In genomic region chr10:81389801-81390677, GRCm38 (mm10) we compare ENCODE assay signal across 9 mouse cellular contexts. TPM values are rescaled to one million over a fixed set of nuclear protein-coding genes. Genes with fewer than 3 reads are reported as not detected.
DNase-seq lines count a peak whose midpoint lies in the region; ATAC-seq and TF ChIP-seq lines count a peak whose summit lies in the region.
"Had no signal": no experiment of that assay in that cellular context is flagged by ENCODE, and none has a peak within 500 bp of the region (broad histone marks: within the 10 kb centered on the region; RNA-seq: fewer than 3 reads in every experiment).

No protein-coding gene starts in this region.

- peak overlapping the region; percentile 1; the same call in 1 of the 2 replicates for H3K9ac ChIP-seq in heart, embryonic 16.5 days (ENCODE audit: low read length)
- peak overlapping the region; percentile 15; the same call in 1 of the 2 replicates for H3K9ac ChIP-seq in lung, embryonic 15.5 days

- no peaks in the 10 kb centered on the region for H3K9me3 ChIP-seq in E14TG2a.4 (ENCODE audit: low read length)
- H3K9me3 ChIP-seq in heart, embryonic 16.5 days (replicated peaks; ENCODE audit: control insufficient read depth, low read length): no peaks in the 10 kb centered on the region
- H3K9me3 ChIP-seq in lung, embryonic 15.5 days: no peaks in the 10 kb centered on the region

- peak; percentile 68 for ATAC-seq in heart, embryonic 16.5 days (replicated peaks; ENCODE audit: extremely low read depth, insufficient read depth, low FRiP score)
- ATAC-seq in lung, embryonic 15.5 days (ENCODE audit: borderline replicate concordance, extremely low read depth, low FRiP score, low TSS enrichment): peak; percentile 21; the same call in 1 of the 2 replicates

- no peak overlapping the region for H3K4me2 ChIP-seq in heart, embryonic 16.5 days (ENCODE audit: low read depth, low read length)
- H3K4me2 ChIP-seq in lung, embryonic 15.5 days: no peak overlapping the region

- no peak overlapping the region for H3K27ac ChIP-seq in embryonic fibroblast, embryonic 13.5 days (ENCODE audit: insufficient read depth, low read length)
- H3K27ac ChIP-seq in heart, embryonic 16.5 days (ENCODE audit: low read length): no peak overlapping the region
- peak overlapping the region; percentile 9; the same call in 1 of the 2 replicates for H3K27ac ChIP-seq in lung, embryonic 15.5 days
- H3K27ac ChIP-seq in olfactory bulb, adult 2 months (ENCODE audit: insufficient read depth, low read depth, low read length): no peak overlapping the region

- no peak for TF ChIP-seq POLR2A in embryonic fibroblast, embryonic 13.5 days (IDR thresholded peaks at IDR 0.05; ENCODE audit: low read depth, low read length)
- TF ChIP-seq POLR2A in olfactory bulb, adult 2 months (IDR thresholded peaks at IDR 0.05; ENCODE audit: insufficient read depth, low read depth, low read length): no peak

- H3K36me3 ChIP-seq in E14TG2a.4 (ENCODE audit: insufficient read depth, low read length): peaks cover 65% of the 10 kb centered on the region
- H3K36me3 ChIP-seq in heart, embryonic 16.5 days (ENCODE audit: control insufficient read depth, insufficient read depth): peaks cover 25% of the 10 kb centered on the region
- peaks cover 27% of the 10 kb centered on the region for H3K36me3 ChIP-seq in lung, embryonic 15.5 days

- H3K4me1 ChIP-seq in E14TG2a.4 (replicated peaks; ENCODE audit: low read depth, low read length): peaks cover 83% of the 10 kb centered on the region
- peaks cover 2% of the 10 kb centered on the region; the same call in 1 of the 2 replicates for H3K4me1 ChIP-seq in embryonic fibroblast, embryonic 13.5 days (ENCODE audit: control insufficient read depth, insufficient read depth, low read length)
- peaks cover 20% of the 10 kb centered on the region for H3K4me1 ChIP-seq in heart, embryonic 16.5 days (ENCODE audit: control insufficient read depth, insufficient read depth, low read length)
- peaks cover 38% of the 10 kb centered on the region for H3K4me1 ChIP-seq in lung, embryonic 15.5 days
- peaks cover 22% of the 10 kb centered on the region for H3K4me1 ChIP-seq in olfactory bulb, adult 2 months (ENCODE audit: control insufficient read depth, insufficient read depth, low read length)

- peak; percentile 89 for DNase-seq in adrenal gland, postnatal 14 days
- peak; percentile 81 for DNase-seq in kidney, postnatal 14 days
- peak; percentile 76 for DNase-seq in urinary bladder, postnatal 14 days (ENCODE audit: low spot score)

- H3K4me3 ChIP-seq in E14TG2a.4 (replicated peaks; ENCODE audit: low read length): peak overlapping the region; percentile 20; the same call in 1 of the 2 replicates
- H3K4me3 ChIP-seq in embryonic fibroblast, embryonic 13.5 days (ENCODE audit: insufficient read depth, low read length): no peak overlapping the region
- no peak overlapping the region for H3K4me3 ChIP-seq in heart, embryonic 16.5 days (ENCODE audit: low read length)
- H3K4me3 ChIP-seq in lung, embryonic 15.5 days: no peak overlapping the region
- H3K4me3 ChIP-seq in olfactory bulb, adult 2 months (ENCODE audit: insufficient read depth, low read depth, low read length): no peak overlapping the region

- H3K27me3 ChIP-seq in E14TG2a.4 (ENCODE audit: insufficient read depth, low read length): no peaks in the 10 kb centered on the region
- no peaks in the 10 kb centered on the region for H3K27me3 ChIP-seq in heart, embryonic 16.5 days (ENCODE audit: control insufficient read depth, insufficient read depth, low read length)
- H3K27me3 ChIP-seq in lung, embryonic 15.5 days: no peaks in the 10 kb centered on the region

- TF ChIP-seq CTCF in E14TG2a.4 (conservative IDR thresholded peaks at IDR 0.05; ENCODE audit: low read length): peak; percentile 98
- peak; percentile 74 for TF ChIP-seq CTCF in embryonic fibroblast, embryonic 13.5 days (IDR thresholded peaks at IDR 0.05; ENCODE audit: borderline replicate concordance, insufficient read depth, low read length)
- TF ChIP-seq CTCF in olfactory bulb, adult 2 months (IDR thresholded peaks at IDR 0.05; ENCODE audit: insufficient read depth, low read depth, low read length): peak; percentile 93

- WGBS in heart, embryonic 16.5 days: 55% methylated on average over 23 of the region's 23 CpGs
- 60% methylated on average over 23 of the region's 23 CpGs for WGBS in lung, embryonic 15.5 days
- 55% methylated on average over 23 of the region's 23 CpGs for WGBS in olfactory bulb, adult 2 months

RNA-seq across cellular contexts. Expression of gene Gm48552, which starts 1.2 kb away (rescaled TPM):
- 0.64 and 2.1 TPM in 2 replicates for total RNA-seq in adrenal gland, postnatal 14 days (2021)
- polyA plus RNA-seq in embryonic fibroblast, embryonic 13.5 days (2011; ENCODE audit: insufficient read length, low read depth, missing spikeins): 1.1 TPM in 1 of 2 replicates, not detected in the other
- 0.55 and 0.83 TPM in 2 replicates for polyA plus RNA-seq in heart, embryonic 16.5 days (2015; fragmentation: Nextera tagmentation; extraction: Ambion mirVana)
- 0.45 and 2.3 TPM in 2 replicates for polyA plus RNA-seq in lung, embryonic 15.5 days (2015; fragmentation: Nextera tagmentation; extraction: Ambion mirVana)
- polyA plus RNA-seq in olfactory bulb, adult 2 months (2012; ENCODE audit: insufficient read depth, insufficient read length, low replicate concordance, missing spikeins): not detected in 2 replicates

RNA-seq across cellular contexts. Expression of gene Smim24, which starts 2.8 kb away (rescaled TPM):
- 0.94 and 1.9 TPM in 2 replicates for total RNA-seq in adrenal gland, postnatal 14 days (2021)
- polyA plus RNA-seq in embryonic fibroblast, embryonic 13.5 days (2011; ENCODE audit: insufficient read length, low read depth, missing spikeins): 0.58 and 2.2 TPM in 2 replicates
- 5.0 and 9.2 TPM in 2 replicates for polyA plus RNA-seq in heart, embryonic 16.5 days (2015; fragmentation: Nextera tagmentation; extraction: Ambion mirVana)
- polyA plus RNA-seq in lung, embryonic 15.5 days (2015; fragmentation: Nextera tagmentation; extraction: Ambion mirVana): 4.4 TPM in 2 replicates
- not detected in 2 replicates for polyA plus RNA-seq in olfactory bulb, adult 2 months (2012; ENCODE audit: insufficient read depth, insufficient read length, low replicate concordance, missing spikeins)
- total RNA-seq: gastrocnemius, adult 8-10 months had no signal

RNA-seq across cellular contexts. Expression of gene Gm48551, which starts 5.8 kb away (rescaled TPM):
- total RNA-seq in adrenal gland, postnatal 14 days (2021): 0.48 and 1.6 TPM in 2 replicates
- polyA plus RNA-seq in embryonic fibroblast, embryonic 13.5 days (2011; ENCODE audit: insufficient read length, low read depth, missing spikeins): 1.4 TPM in 1 of 2 replicates, not detected in the other
- polyA plus RNA-seq in heart, embryonic 16.5 days (2015; fragmentation: Nextera tagmentation; extraction: Ambion mirVana): 2.1 and 2.6 TPM in 2 replicates
- polyA plus RNA-seq in lung, embryonic 15.5 days (2015; fragmentation: Nextera tagmentation; extraction: Ambion mirVana): 1.6 and 2.7 TPM in 2 replicates
- not detected in 2 replicates for polyA plus RNA-seq in olfactory bulb, adult 2 months (2012; ENCODE audit: insufficient read depth, insufficient read length, low replicate concordance, missing spikeins)

RNA-seq across cellular contexts. Expression of gene Dohh, which starts 5.8 kb away (rescaled TPM):
- total RNA-seq in adrenal gland, postnatal 14 days (2021): 52.6 and 55.6 TPM in 2 replicates
- 37.7 and 50.1 TPM in 2 replicates for polyA plus RNA-seq in embryonic fibroblast, embryonic 13.5 days (2011; ENCODE audit: insufficient read length, low read depth, missing spikeins)
- 83.4 and 86.2 TPM in 2 replicates for polyA plus RNA-seq in heart, embryonic 16.5 days (2015; fragmentation: Nextera tagmentation; extraction: Ambion mirVana)
- polyA plus RNA-seq in lung, embryonic 15.5 days (2015; fragmentation: Nextera tagmentation; extraction: Ambion mirVana): 75.9 and 79.8 TPM in 2 replicates
- polyA plus RNA-seq in olfactory bulb, adult 2 months (2012; ENCODE audit: insufficient read depth, insufficient read length, low replicate concordance, missing spikeins): not detected in 2 replicates

RNA-seq across cellular contexts. Expression of gene Fzr1, which starts 11.7 kb away (rescaled TPM):
- 40.5 and 43.3 TPM in 2 replicates for total RNA-seq in adrenal gland, postnatal 14 days (2021)
- 26.4 and 26.7 TPM in 2 replicates for polyA plus RNA-seq in embryonic fibroblast, embryonic 13.5 days (2011; ENCODE audit: insufficient read length, low read depth, missing spikeins)
- 74.6 and 82.8 TPM in 2 replicates for polyA plus RNA-seq in heart, embryonic 16.5 days (2015; fragmentation: Nextera tagmentation; extraction: Ambion mirVana)
- 110 and 115 TPM in 2 replicates for polyA plus RNA-seq in lung, embryonic 15.5 days (2015; fragmentation: Nextera tagmentation; extraction: Ambion mirVana)
- polyA plus RNA-seq in olfactory bulb, adult 2 months (2012; ENCODE audit: insufficient read depth, insufficient read length, low replicate concordance, missing spikeins): not detected in 2 replicates
